Mouse (Mus musculus) lung, embryonic 15.5 days (tissue): ENCODE measurements around the gene Adam1a. TPM values are rescaled to one million over a fixed set of nuclear protein-coding genes. Genes with fewer than 3 reads are reported as not detected.

Experiments
- ATAC-seq: fragments of 200-750 bp; cut with Nextera tagmentation; 2 replicates; pipeline ENCODE4 v1.8.0; 2017; ENCODE audit warnings: moderate number of reproducible peaks, borderline replicate concordance; ENCODE audit not compliant: low FRiP score, low TSS enrichment; ENCODE audit errors: extremely low read depth
- H3K27ac ChIP-seq: fragments of 300-500 bp; sonication (generic); 2 replicates; pipeline ENCODE4 v1.5.1; 2015; ENCODE audit warnings: moderate library complexity, mild to moderate bottlenecking, inconsistent platforms
- H3K27me3 ChIP-seq: fragments of 300-500 bp; sonication (generic); 2 replicates; pipeline ENCODE4 v1.6.1; 2015; ENCODE audit warnings: inconsistent platforms
- H3K36me3 ChIP-seq: fragments of 300-500 bp; sonication (generic); 2 replicates; pipeline ENCODE4 v1.6.1; 2015; ENCODE audit warnings: inconsistent platforms
- H3K4me1 ChIP-seq: fragments of 300-500 bp; sonication (generic); 2 replicates; pipeline ENCODE4 v1.6.1; 2015; ENCODE audit warnings: inconsistent platforms
- H3K4me2 ChIP-seq: fragments of 300-500 bp; sonication (generic); 2 replicates; pipeline ENCODE4 v1.6.1; 2015; ENCODE audit warnings: inconsistent platforms, mild to moderate bottlenecking, moderate library complexity
- H3K4me3 ChIP-seq: fragments of 300-500 bp; sonication (generic); 2 replicates; pipeline ENCODE4 v1.5.1; 2015; ENCODE audit warnings: mild to moderate bottlenecking, inconsistent platforms
- H3K9ac ChIP-seq: fragments of 300-500 bp; sonication (generic); 2 replicates; pipeline ENCODE4 v1.6.1; 2015; ENCODE audit warnings: inconsistent platforms
- H3K9me3 ChIP-seq: fragments of 300-500 bp; sonication (generic); 2 replicates; pipeline ENCODE4 v1.6.1; 2016; ENCODE audit warnings: inconsistent platforms
- WGBS: fragments of 180-500 bp; shearing (Covaris S2); methylation state at CpG from one replicate; pipeline ENCODE4 v1.1.7; 2015; 5-methylcytosine and 5-hydroxymethylcytosine counted together
- polyA plus RNA-seq: library from polyadenylated mRNA; unstranded; fragments of >200 nt; fragmentation: Nextera tagmentation; extraction: Ambion mirVana; gene quantifications from 2 replicates; pipeline ENCODE4 v1.2.1, GENCODE M21; 2015

Gene Adam1a
- polyA plus RNA-seq, 1 experiment from 2014 or later, result 1.5 TPM

DNA sequence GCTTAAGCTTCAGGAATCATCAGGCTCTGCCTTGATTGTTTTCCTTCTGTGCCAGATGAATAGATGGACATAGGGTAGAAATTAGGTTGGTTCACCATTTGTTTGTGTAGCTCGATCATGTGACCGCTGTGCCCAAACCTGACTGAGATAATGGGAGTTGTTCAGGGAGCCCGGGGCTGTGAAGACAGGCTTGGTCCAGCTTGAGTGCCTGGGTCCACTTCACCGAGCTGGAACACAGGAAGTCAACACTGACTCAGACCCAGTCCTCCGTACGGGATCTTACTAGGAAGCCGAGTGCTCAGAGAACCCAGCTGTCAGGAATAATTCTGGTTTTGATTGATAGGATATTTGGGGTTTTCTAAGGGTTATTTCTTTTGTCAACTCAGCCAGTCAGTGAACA is 70.7 kb downstream of the Adam1a start:
- Histone ChIP-seq H3K4me3 (no peak overlapping the region), H3K36me3 (no peaks in the 10 kb centered on the region), H3K27ac (no peak overlapping the region), H3K27me3 (no peaks in the 10 kb centered on the region), H3K4me1 (no peaks in the 10 kb centered on the region), H3K9ac (no peak overlapping the region), H3K4me2 (no peak overlapping the region), H3K9me3 (no peaks in the 10 kb centered on the region)
- no peak for ATAC-seq
- 46% methylated on average over 7 of the region's 7 CpGs for WGBS

DNA sequence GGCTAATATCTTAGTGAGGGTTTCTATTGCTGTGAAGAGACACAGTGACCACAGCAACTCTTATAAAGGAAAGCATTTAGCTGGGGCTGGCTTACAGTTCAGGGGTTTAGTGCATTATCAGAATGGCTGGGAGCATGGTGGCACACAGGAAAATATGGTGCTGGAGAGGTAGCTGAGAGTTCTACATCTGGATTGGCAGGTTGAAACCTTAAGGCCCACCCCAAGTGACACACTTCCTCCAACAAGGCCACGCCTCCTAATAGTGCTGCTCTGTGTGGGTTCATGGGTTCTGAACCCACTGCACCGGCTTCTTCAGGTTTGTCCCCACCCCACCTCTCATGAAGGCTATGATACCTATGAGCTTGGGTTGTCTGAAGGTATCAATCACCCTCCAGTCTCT is 72.9 kb downstream of the Adam1a start:
- Histone ChIP-seq H3K27ac (no peak overlapping the region), H3K9ac (no peak overlapping the region), H3K9me3 (no peaks in the 10 kb centered on the region), H3K27me3 (no peaks in the 10 kb centered on the region), H3K4me1 (peaks cover 5% of the 10 kb centered on the region; the same call in 1 of the 2 replicates), H3K4me3 (no peak overlapping the region), H3K36me3 (no peaks in the 10 kb centered on the region), H3K4me2 (no peak overlapping the region)
- 81% methylated on average over 2 of the region's 2 CpGs for WGBS
- no peak for ATAC-seq

- H3K36me3 ChIP-seq, result no peaks in the 10 kb centered on the region
- ATAC-seq, result peak; percentile 73
- no peak overlapping the region for H3K4me2 ChIP-seq
- WGBS, result 8% methylated on average over 3 of the region's 3 CpGs
- H3K27me3 ChIP-seq, result no peaks in the 10 kb centered on the region
- no peak overlapping the region for H3K9ac ChIP-seq
- H3K4me1 ChIP-seq, result peaks cover 5% of the 10 kb centered on the region; the same call in 1 of the 2 replicates
- H3K9me3 ChIP-seq, result no peaks in the 10 kb centered on the region
- H3K27ac ChIP-seq, result 0 out of 2 replicates have a peak overlapping the region, but pooled peaks have one; percentile 5
- H3K4me3 ChIP-seq, result no peak overlapping the region
These were observed 75.7 kb downstream of the Adam1a start for GRCm38 (mm10) chr5:121469566-121469965.

Other genes starting within 250 kb of the Adam1a start
- 75.3 and 77.6 TPM in 2 replicates for gene Trafd1, start 159.8 kb downstream of the Adam1a start, polyA plus RNA-seq
- 38.0 and 39.4 TPM in 2 replicates for gene Naa25, start 147.5 kb downstream of the Adam1a start, polyA plus RNA-seq
- 1.8 and 2.3 TPM in 2 replicates for gene Tmem116, start 93.6 kb downstream of the Adam1a start, polyA plus RNA-seq
- 146 and 149 TPM in 2 replicates for gene Erp29, start 93.0 kb downstream of the Adam1a start, polyA plus RNA-seq
- gene Adam1b, start 42.0 kb downstream of the Adam1a start, polyA plus RNA-seq, result not detected in 2 replicates
- not detected in 2 replicates for gene Gm42878, start within 50 bp of the Adam1a start, polyA plus RNA-seq
- gene Mapkapk5, start 423 bp upstream of the Adam1a start, polyA plus RNA-seq, result 48.2 and 49.2 TPM in 2 replicates
- 319 and 330 TPM in 2 replicates for gene Aldh2, start 48.3 kb upstream of the Adam1a start, polyA plus RNA-seq
- gene Acad12, start 73.5 kb upstream of the Adam1a start, polyA plus RNA-seq, result 2.5 and 2.9 TPM in 2 replicates
- 2.8 and 3.0 TPM in 2 replicates for gene Acad10, start 115.0 kb upstream of the Adam1a start, polyA plus RNA-seq
- gene Brap, start 115.1 kb upstream of the Adam1a start, polyA plus RNA-seq, result 38.4 and 41.4 TPM in 2 replicates
- 54.2 and 60.8 TPM in 2 replicates for gene Atxn2, start 165.9 kb upstream of the Adam1a start, polyA plus RNA-seq